Mouse (Mus musculus) embryonic facial prominence, embryonic 11.5 days (tissue): ENCODE results near the gene Usp43. TPM values are rescaled to one million over a fixed set of nuclear protein-coding genes. Genes with fewer than 3 reads are reported as not detected.

Experiments
- ATAC-seq: fragments of 200-750 bp; cut with Nextera tagmentation; replicated peaks from 2 replicates; pipeline ENCODE4 v1.8.0; 2017; ENCODE audit warnings: low read depth; ENCODE audit not compliant: insufficient number of reproducible peaks, low FRiP score, low TSS enrichment
- DNase-seq: peaks from one replicate; pipeline ENCODE4 v3.0.0-alpha.2; 2015; ENCODE audit warnings: low spot score
- H3K27ac ChIP-seq: fragments of 300-500 bp; sonication (generic); replicated peaks from 2 replicates; pipeline ENCODE4 v1.5.1; 2014; ENCODE audit warnings: mild to moderate bottlenecking, low read depth, low read length, control low read depth
- H3K27me3 ChIP-seq: fragments of 300-500 bp; sonication (generic); 2 replicates; pipeline ENCODE4 v1.6.1; 2014; ENCODE audit warnings: mild to moderate bottlenecking, low read length, moderate library complexity, mixed read lengths; ENCODE audit not compliant: control insufficient read depth, insufficient read depth
- H3K36me3 ChIP-seq: fragments of 300-500 bp; sonication (generic); replicated peaks from 2 replicates; pipeline ENCODE4 v1.6.1; 2014; ENCODE audit warnings: low read depth, mild to moderate bottlenecking, low read length, moderate library complexity, mixed read lengths; ENCODE audit not compliant: control insufficient read depth, insufficient read depth
- H3K4me1 ChIP-seq: fragments of 300-500 bp; sonication (generic); 2 replicates; pipeline ENCODE4 v1.6.1; 2014; ENCODE audit warnings: low read length, mixed read lengths; ENCODE audit not compliant: control insufficient read depth, insufficient read depth
- H3K4me2 ChIP-seq: fragments of 300-500 bp; sonication (generic); 2 replicates; pipeline ENCODE4 v1.6.1; 2014; ENCODE audit warnings: low read depth, mild to moderate bottlenecking, control low read depth, low read length, moderate library complexity
- H3K4me3 ChIP-seq: fragments of 300-500 bp; sonication (generic); 2 replicates; pipeline ENCODE4 v1.5.1; 2014; ENCODE audit warnings: low read depth, low read length, control low read depth
- H3K9ac ChIP-seq: fragments of 300-500 bp; sonication (generic); replicated peaks from 2 replicates; pipeline ENCODE4 v1.6.1; 2014; ENCODE audit warnings: mild to moderate bottlenecking, control low read depth, low read length
- H3K9me3 ChIP-seq: fragments of 300-500 bp; sonication (generic); replicated peaks from 2 replicates; pipeline ENCODE4 v1.6.1; 2016; ENCODE audit warnings: mild to moderate bottlenecking, low read length, inconsistent platforms, mixed read lengths; ENCODE audit not compliant: control insufficient read depth
- WGBS: fragments of 180-500 bp; shearing (Covaris S2); extraction: QIAGEN DNeasy Blood & Tissue Kit; methylation state at CpG from one replicate; pipeline ENCODE4 v1.1.7; 2014; 5-methylcytosine and 5-hydroxymethylcytosine counted together
- polyA plus RNA-seq: library from polyadenylated mRNA; unstranded; fragments of >200 nt; fragmentation: Nextera tagmentation; extraction: Ambion mirVana; gene quantifications from 2 replicates; pipeline ENCODE4 v1.2.1, GENCODE M21; 2014

Gene Usp43
- polyA plus RNA-seq, 1 experiment from 2014 or later: 0.70 TPM

GRCm38 (mm10) chr11:67820221-67820620 lies 101.7 kb downstream of the Usp43 start:
- no peak for ATAC-seq
- no peaks in the 10 kb centered on the region for H3K27me3 ChIP-seq
- no peak overlapping the region for H3K4me3 ChIP-seq
- no peaks in the 10 kb centered on the region for H3K9me3 ChIP-seq
- H3K4me2 ChIP-seq: no peak overlapping the region
- 14% methylated on average over 4 of the region's 4 CpGs for WGBS
- H3K4me1 ChIP-seq: no peaks in the 10 kb centered on the region
- H3K9ac ChIP-seq: no peak overlapping the region
- no peaks in the 10 kb centered on the region for H3K36me3 ChIP-seq
- H3K27ac ChIP-seq: no peak overlapping the region
- DNase-seq: peak; percentile 71

GRCm38 (mm10) chr11:67819604-67820003 lies 102.3 kb downstream of the Usp43 start:
- Histone ChIP-seq H3K27ac (no peak overlapping the region), H3K9ac (no peak overlapping the region; the same call in 1 of the 2 replicates), H3K36me3 (no peaks in the 10 kb centered on the region), H3K4me3 (no peak overlapping the region), H3K4me1 (no peaks in the 10 kb centered on the region), H3K4me2 (peak overlapping the region; percentile 29), H3K9me3 (no peaks in the 10 kb centered on the region), H3K27me3 (no peaks in the 10 kb centered on the region)
- 14% methylated on average over 5 of the region's 5 CpGs for WGBS
- peak; percentile 65 for DNase-seq
- no peak for ATAC-seq

- ATAC-seq: no peak
- Histone ChIP-seq H3K9ac (no peak overlapping the region), H3K36me3 (no peaks in the 10 kb centered on the region), H3K27ac (no peak overlapping the region), H3K4me1 (no peaks in the 10 kb centered on the region), H3K9me3 (no peaks in the 10 kb centered on the region), H3K4me3 (no peak overlapping the region), H3K4me2 (no peak overlapping the region), H3K27me3 (no peaks in the 10 kb centered on the region)
- DNase-seq: no peak
- WGBS: 83% methylated on average over 6 of the region's 6 CpGs
Observed at GRCm38 (mm10) chr11:67811535-67811934, 110.4 kb downstream of the Usp43 start.

GRCm38 (mm10) chr11:67808051-67808450 lies 113.9 kb downstream of the Usp43 start:
- DNase-seq: no peak
- 87% methylated on average over 5 of the region's 5 CpGs for WGBS
- no peaks in the 10 kb centered on the region for H3K9me3 ChIP-seq
- no peaks in the 10 kb centered on the region for H3K27me3 ChIP-seq
- no peaks in the 10 kb centered on the region for H3K36me3 ChIP-seq
- no peak for ATAC-seq
- no peak overlapping the region for H3K4me3 ChIP-seq
- H3K27ac ChIP-seq: no peak overlapping the region
- H3K9ac ChIP-seq: no peak overlapping the region
- no peaks in the 10 kb centered on the region for H3K4me1 ChIP-seq
- no peak overlapping the region for H3K4me2 ChIP-seq

GRCm38 (mm10) chr11:67806832-67807597 lies 114.9 kb downstream of the Usp43 start:
- 85% methylated on average over 11 of the region's 11 CpGs for WGBS
- ATAC-seq: no peak
- H3K4me3 ChIP-seq: no peak overlapping the region
- H3K9me3 ChIP-seq: no peaks in the 10 kb centered on the region
- H3K27me3 ChIP-seq: no peaks in the 10 kb centered on the region
- no peak overlapping the region for H3K9ac ChIP-seq
- H3K36me3 ChIP-seq: no peaks in the 10 kb centered on the region
- H3K4me2 ChIP-seq: no peak overlapping the region
- no peaks in the 10 kb centered on the region for H3K4me1 ChIP-seq
- no peak for DNase-seq
- no peak overlapping the region for H3K27ac ChIP-seq

- WGBS: 97% methylated on average over 1 of the region's 1 CpGs
- no peaks in the 10 kb centered on the region for H3K4me1 ChIP-seq
- no peak overlapping the region for H3K4me3 ChIP-seq
- no peak overlapping the region for H3K9ac ChIP-seq
- ATAC-seq (no peak), DNase-seq (no peak)
- no peak overlapping the region for H3K27ac ChIP-seq
- no peaks in the 10 kb centered on the region for H3K27me3 ChIP-seq
- no peaks in the 10 kb centered on the region for H3K36me3 ChIP-seq
- no peaks in the 10 kb centered on the region for H3K9me3 ChIP-seq
- no peak overlapping the region for H3K4me2 ChIP-seq
Observed at GRCm38 (mm10) chr11:67805538-67805937, 116.4 kb downstream of the Usp43 start.

Other genes with a start within 250 kb of the Usp43 start
- gene Rcvrn, start 226.8 kb downstream of the Usp43 start, polyA plus RNA-seq: not detected in 2 replicates
- gene Glp2r, start 151.0 kb downstream of the Usp43 start, polyA plus RNA-seq: 0.18 TPM in 1 of 2 replicates, not detected in the other
- gene Gsg1l2, start 147.5 kb downstream of the Usp43 start, polyA plus RNA-seq: not detected in 2 replicates
- not detected in 2 replicates for gene Dhrs7c, start 124.0 kb downstream of the Usp43 start, polyA plus RNA-seq
- 0.33 TPM in 1 of 2 replicates, not detected in the other for gene Cfap52, start 43.5 kb upstream of the Usp43 start, polyA plus RNA-seq
- 55.2 and 60.9 TPM in 2 replicates for gene Stx8, start 44.0 kb upstream of the Usp43 start, polyA plus RNA-seq